Mouse (Mus musculus) T-helper 2 cell (primary cell): ENCODE results near the gene Gm10722.
"Not testable (repeated sequence)": the region's sequence is repeated elsewhere in the genome, so short reads cannot be mapped to it uniquely, and the experiment has no call there.

Experiments used
- in situ Hi-C: fragments of 300-600 bp; cut with MboI, MseI; formaldehyde crosslinking; loops from one replicate; pipeline ENCODE4 v1.15.1; 2025; ENCODE audit warnings: high pct_unique_total_duplicates

Gene Gm10722

GRCm38 (mm10) chr9:3000445-3000972 is at the start of gene Gm10722:
Gene Gm10722, plus strand, starts transcription at chr9:3000922.
- in situ Hi-C loops: not testable (repeated sequence)

- in situ Hi-C loops: not testable (repeated sequence)
These were observed 284 bp downstream of the Gm10722 start for GRCm38 (mm10) chr9:3001006-3001405.

- in situ Hi-C loops: not testable (repeated sequence)
These were observed 1.4 kb downstream of the Gm10722 start for GRCm38 (mm10) chr9:3001948-3002659.

- in situ Hi-C loops: not testable (repeated sequence)
These were observed 2.2 kb downstream of the Gm10722 start, which contains the start of gene Gm11168 for GRCm38 (mm10) chr9:3002794-3003396. Gene Gm11168, plus strand, starts transcription at chr9:3003346.

GRCm38 (mm10) chr9:3006179-3006578 is 5.5 kb downstream of the Gm10722 start:
- in situ Hi-C loops: not testable (repeated sequence)

- in situ Hi-C loops: not testable (repeated sequence)
These were observed 5.9 kb downstream of the Gm10722 start for GRCm38 (mm10) chr9:3006636-3007035.

GRCm38 (mm10) chr9:3007272-3007671 is 6.5 kb downstream of the Gm10722 start:
- in situ Hi-C loops: not testable (repeated sequence)

GRCm38 (mm10) chr9:3009331-3009730 is 8.6 kb downstream of the Gm10722 start:
- in situ Hi-C loops: not testable (repeated sequence)

- in situ Hi-C loops: not testable (repeated sequence)
These were observed 11.4 kb downstream of the Gm10722 start for GRCm38 (mm10) chr9:3012054-3012621.

- in situ Hi-C loops: not testable (repeated sequence)
These were observed 12.1 kb downstream of the Gm10722 start, which contains the start of gene Gm10721 for GRCm38 (mm10) chr9:3012733-3013279. Gene Gm10721, plus strand, starts transcription at chr9:3013140.

GRCm38 (mm10) chr9:3015354-3015753 is 14.6 kb downstream of the Gm10722 start, which contains the start of gene Gm10720:
Gene Gm10720, plus strand, starts transcription at chr9:3015654.
- in situ Hi-C loops: not testable (repeated sequence)

- in situ Hi-C loops: not testable (repeated sequence)
These were observed 15.2 kb downstream of the Gm10722 start for GRCm38 (mm10) chr9:3015896-3016295.

GRCm38 (mm10) chr9:3017108-3017507 is 16.4 kb downstream of the Gm10722 start, which contains the start of gene Gm10719:
Gene Gm10719, plus strand, starts transcription at chr9:3017408.
- in situ Hi-C loops: not testable (repeated sequence)

- in situ Hi-C loops: not testable (repeated sequence)
These were observed 18.2 kb downstream of the Gm10722 start for GRCm38 (mm10) chr9:3018944-3019343.

GRCm38 (mm10) chr9:3019835-3020727 is 19.4 kb downstream of the Gm10722 start:
- in situ Hi-C loops: not testable (repeated sequence)

GRCm38 (mm10) chr9:3022316-3023008 is 21.7 kb downstream of the Gm10722 start:
- in situ Hi-C loops: not testable (repeated sequence)

- in situ Hi-C loops: not testable (repeated sequence)
These were observed 22.7 kb downstream of the Gm10722 start, which contains the start of gene Gm10718 for GRCm38 (mm10) chr9:3023312-3023984. Gene Gm10718, plus strand, starts transcription at chr9:3023547.

GRCm38 (mm10) chr9:3023985-3024648 is 23.4 kb downstream of the Gm10722 start:
- in situ Hi-C loops: not testable (repeated sequence)

- in situ Hi-C loops: not testable (repeated sequence)
These were observed 24.3 kb downstream of the Gm10722 start, which contains the start of gene Gm10717 for GRCm38 (mm10) chr9:3024912-3025467. Gene Gm10717, plus strand, starts transcription at chr9:3025417.
